Mouse (Mus musculus) stomach, postnatal 0 days (tissue): ENCODE data around the gene Msi2.

Experiments used
- CTCF ChIP-seq: IDR thresholded peaks from 2 replicates; pipeline ENCODE4 v1.5.1; 2016; ENCODE audit warnings: antibody characterized with exemption, low read depth, mild to moderate bottlenecking, moderate library complexity
- EP300 ChIP-seq: optimal IDR thresholded peaks from 2 replicates; pipeline ENCODE3; 2016; ENCODE audit warnings: antibody characterized with exemption

DNA sequence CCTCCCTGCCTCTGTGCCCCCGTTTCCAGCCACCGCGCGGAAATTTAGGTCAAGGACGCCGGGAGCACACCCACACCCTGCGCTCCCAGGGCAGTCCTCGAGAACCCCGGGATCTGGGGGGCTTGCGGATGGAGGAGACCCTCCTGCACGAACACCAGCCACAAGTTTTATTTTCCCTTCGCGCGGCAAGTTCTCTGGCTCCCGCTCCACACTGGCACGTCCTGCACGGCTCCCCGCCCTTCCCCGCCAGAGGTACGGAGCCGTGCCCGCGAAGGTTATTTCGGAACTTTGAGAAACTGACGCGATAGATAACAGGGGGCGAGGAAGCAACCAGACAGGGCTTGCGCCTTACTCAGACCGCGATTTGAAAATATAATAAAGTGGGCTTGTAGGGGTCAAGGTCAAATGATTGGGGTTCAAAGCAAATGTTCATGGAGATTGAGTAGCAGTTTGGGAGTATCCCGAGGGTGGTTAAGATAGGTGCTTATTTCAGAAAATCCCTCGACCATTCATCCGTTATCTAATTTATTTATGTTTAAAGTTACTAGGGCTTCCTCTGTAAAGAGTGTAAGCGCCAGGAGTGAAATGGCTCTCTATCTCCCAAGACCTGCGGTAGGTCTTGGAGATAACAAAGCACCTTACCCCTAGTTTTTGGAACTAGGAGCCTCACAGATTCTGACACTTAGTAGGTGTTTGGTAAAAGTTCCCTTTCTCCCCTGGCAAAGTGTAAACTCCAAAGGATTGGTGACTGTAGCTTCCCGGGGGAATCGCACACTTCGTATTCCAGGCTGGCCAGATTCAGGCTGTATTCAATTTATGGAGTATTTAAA lies 668 bp upstream of the Msi2 start:
- no peak for TF ChIP-seq CTCF
- no peak for TF ChIP-seq EP300
